Mouse (Mus musculus): ENCODE data around the gene Cfap20. TPM values are rescaled to one million over a fixed set of nuclear protein-coding genes. Genes with fewer than 3 reads are reported as not detected.

The Cfap20 gene
- polyA plus RNA-seq, 2 experiments: 30.1 to 34.8 TPM

DNA sequence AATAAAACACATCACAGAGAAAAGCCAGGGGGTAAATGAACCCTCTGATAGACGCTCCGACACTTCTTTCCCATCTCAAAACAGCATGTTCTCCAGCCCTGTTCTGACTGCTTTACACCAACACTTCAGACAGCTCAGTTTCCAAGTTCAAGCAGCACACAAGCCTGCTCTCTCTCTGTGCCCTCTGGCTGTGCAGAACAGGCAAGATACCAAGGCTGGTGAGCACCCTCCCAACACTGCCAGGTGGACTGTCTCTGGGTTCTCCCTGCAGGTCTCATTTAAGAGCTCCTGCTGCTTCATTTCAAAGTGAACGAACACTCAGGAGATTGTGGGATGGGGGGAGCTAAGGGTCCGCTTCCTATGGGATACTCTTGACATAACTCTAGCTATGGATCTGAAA is 1.5 kb downstream of the Cfap20 start:
- H3K4me2 ChIP-seq (ENCODE audit: low read depth): peak overlapping the region; percentile 97
- DNase-seq (ENCODE audit: low read depth in 3 of 3, low spot score in 3 of 3): no peak
- WGBS (ENCODE audit: insufficient replicate concordance): 78% methylated on average over 4 of the region's 4 CpGs
- no peaks in the 10 kb centered on the region for H3K36me3 ChIP-seq (replicated peaks; ENCODE audit: control insufficient read depth, insufficient read depth, low read depth)
- ATAC-seq (ENCODE audit: insufficient read depth): no peak
- peak overlapping the region; percentile 72 for H3K9ac ChIP-seq (replicated peaks)
- H3K4me1 ChIP-seq (replicated peaks; ENCODE audit: control insufficient read depth in 2 of 2, insufficient read depth in 2 of 2, low read length in 1 of 2): peaks cover 18 to 31% of the 10 kb centered on the region in 2 experiments
- TF ChIP-seq CTCF (IDR thresholded peaks at IDR 0.05; ENCODE audit: low read depth) (no peak), EP300 (IDR thresholded peaks at IDR 0.05; ENCODE audit: low read depth) (no peak)
- no peaks in the 10 kb centered on the region for H3K27me3 ChIP-seq (ENCODE audit: control insufficient read depth, insufficient read depth, low read length)
- H3K27ac ChIP-seq: no peak overlapping the region
- H3K9me3 ChIP-seq (ENCODE audit: control insufficient read depth, low read length): no peaks in the 10 kb centered on the region
- peak overlapping the region; percentile 74 to 89; a peak in 3 of 4 replicates for H3K4me3 ChIP-seq (ENCODE audit: insufficient read depth in 1 of 2, low read depth in 2 of 2, low read length in 2 of 2)

DNA sequence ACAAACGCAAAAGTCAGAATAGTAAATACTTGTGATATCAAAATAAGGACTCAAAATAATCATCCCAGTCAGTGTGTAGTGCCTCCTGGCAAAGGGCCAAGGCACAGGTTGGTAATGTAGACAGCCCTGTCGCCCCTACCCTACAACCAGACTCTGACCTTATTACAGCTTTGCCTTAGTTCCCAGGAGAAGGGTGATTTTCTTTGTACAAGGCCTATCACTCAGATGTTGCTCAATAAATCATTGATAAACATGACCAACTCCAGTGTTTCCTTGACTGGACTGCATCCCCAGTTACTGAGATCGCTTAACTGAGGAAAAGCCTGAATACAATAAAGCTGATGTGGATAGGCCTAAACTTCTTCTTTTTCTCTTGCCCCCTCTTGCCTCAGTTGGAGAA is 2.2 kb downstream of the Cfap20 start:
- no peaks in the 10 kb centered on the region for H3K36me3 ChIP-seq (replicated peaks; ENCODE audit: control insufficient read depth, insufficient read depth, low read depth)
- peaks cover 22 to 38% of the 10 kb centered on the region in 2 experiments for H3K4me1 ChIP-seq (replicated peaks; ENCODE audit: control insufficient read depth in 2 of 2, insufficient read depth in 2 of 2, low read length in 1 of 2)
- H3K9me3 ChIP-seq (ENCODE audit: control insufficient read depth, low read length): no peaks in the 10 kb centered on the region
- WGBS (ENCODE audit: insufficient replicate concordance): 65% methylated on average over 3 of the region's 3 CpGs
- no peak for TF ChIP-seq EP300 (IDR thresholded peaks at IDR 0.05; ENCODE audit: low read depth)
- TF ChIP-seq CTCF (IDR thresholded peaks at IDR 0.05; ENCODE audit: low read depth): no peak
- H3K9ac ChIP-seq (replicated peaks): no peak overlapping the region
- ATAC-seq (ENCODE audit: insufficient read depth): no peak
- no peak for DNase-seq (ENCODE audit: low read depth in 3 of 3, low spot score in 3 of 3)
- H3K4me3 ChIP-seq (ENCODE audit: insufficient read depth in 1 of 2, low read depth in 2 of 2, low read length in 2 of 2): no peak overlapping the region
- H3K4me2 ChIP-seq (ENCODE audit: low read depth): peak overlapping the region; percentile 97
- no peaks in the 10 kb centered on the region for H3K27me3 ChIP-seq (ENCODE audit: control insufficient read depth, insufficient read depth, low read length)
- H3K27ac ChIP-seq: no peak overlapping the region

DNA sequence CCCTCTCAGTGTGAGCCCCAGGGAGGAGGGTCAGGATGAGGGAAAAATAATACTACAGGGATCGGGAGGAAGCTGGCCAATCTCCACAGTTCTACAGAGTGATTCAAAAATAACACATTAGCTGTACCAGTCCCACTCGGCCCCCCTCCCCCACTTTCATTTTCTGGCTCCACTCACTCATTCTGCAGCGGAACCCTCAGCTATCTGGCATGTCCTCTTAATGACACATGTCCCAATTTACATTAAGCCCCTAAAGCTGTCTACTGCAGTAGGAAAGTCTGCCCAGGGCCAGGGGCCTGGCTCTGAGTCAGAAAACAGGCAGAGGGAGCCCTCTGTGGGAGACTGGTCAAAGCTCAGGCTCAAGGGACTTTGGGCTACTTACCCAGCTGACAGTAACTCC is 4.7 kb downstream of the Cfap20 start:
- ATAC-seq (ENCODE audit: insufficient read depth) (no peak), DNase-seq (ENCODE audit: low read depth in 3 of 3, low spot score in 3 of 3) (no peak)
- Histone ChIP-seq H3K4me3 (ENCODE audit: insufficient read depth in 1 of 2, low read depth in 2 of 2, low read length in 2 of 2) (no peak overlapping the region), H3K9ac (replicated peaks) (no peak overlapping the region), H3K9me3 (ENCODE audit: control insufficient read depth, low read length) (no peaks in the 10 kb centered on the region), H3K27me3 (ENCODE audit: control insufficient read depth, insufficient read depth, low read length) (no peaks in the 10 kb centered on the region), H3K4me1 (replicated peaks; ENCODE audit: control insufficient read depth in 2 of 2, insufficient read depth in 2 of 2, low read length in 1 of 2) (peaks cover 23 to 47% of the 10 kb centered on the region in 2 experiments), H3K4me2 (ENCODE audit: low read depth) (no peak overlapping the region), H3K27ac (no peak overlapping the region), H3K36me3 (replicated peaks; ENCODE audit: control insufficient read depth, insufficient read depth, low read depth) (no peaks in the 10 kb centered on the region)
- TF ChIP-seq EP300 (IDR thresholded peaks at IDR 0.05; ENCODE audit: low read depth): no peak
- peak; percentile 37 for TF ChIP-seq CTCF (IDR thresholded peaks at IDR 0.05; ENCODE audit: low read depth)
- 54% methylated on average over 3 of the region's 3 CpGs for WGBS (ENCODE audit: insufficient replicate concordance)

DNA sequence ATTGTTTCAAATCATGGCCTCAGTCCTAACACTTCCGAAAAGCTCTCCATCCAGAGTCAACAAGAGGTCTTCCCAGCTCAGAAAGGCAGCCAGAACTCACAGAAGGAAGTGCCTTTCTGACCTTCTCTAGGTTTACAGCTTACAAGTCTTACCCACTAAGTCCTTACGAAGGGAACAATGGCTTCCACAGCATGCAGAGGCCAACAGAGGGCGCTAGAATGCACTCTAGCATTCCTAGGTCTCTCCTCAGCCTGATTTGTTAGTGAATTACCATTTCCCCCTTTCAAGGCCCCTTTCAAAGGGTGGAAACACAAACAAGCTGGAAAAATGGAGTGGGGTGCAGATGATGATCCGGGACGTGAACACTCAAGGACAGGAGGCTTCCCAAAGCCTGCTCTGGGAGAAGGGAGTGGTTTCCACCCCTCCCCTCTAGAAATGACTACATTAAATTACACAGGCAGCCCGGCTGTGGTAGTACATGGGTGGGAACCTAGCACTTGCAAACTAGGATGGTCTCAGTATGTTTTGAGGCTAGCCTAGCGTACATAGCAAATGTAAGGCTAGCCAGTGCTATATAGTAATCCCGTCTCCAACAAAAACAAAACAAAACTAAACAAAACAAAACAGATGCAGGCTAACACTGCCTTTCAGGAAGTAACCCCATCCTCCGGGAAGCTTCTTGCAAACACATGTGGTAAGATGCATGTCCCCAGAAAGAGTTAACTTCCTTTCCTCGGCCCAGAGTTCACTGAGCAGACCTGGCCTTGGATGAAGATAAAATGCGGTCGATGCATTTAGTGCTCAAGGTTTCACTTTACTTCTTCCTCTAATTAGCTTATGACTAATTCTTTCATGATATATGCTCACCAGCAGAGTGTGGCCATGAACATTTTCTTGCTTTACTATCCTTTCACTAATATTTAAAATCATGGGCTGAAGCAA is 6.8 kb downstream of the Cfap20 start:
- DNase-seq (ENCODE audit: low read depth in 3 of 3, low spot score in 3 of 3) (peak; percentile 49 to 61 (median 55)), ATAC-seq (ENCODE audit: insufficient read depth) (no peak; the same call in 1 of the 2 replicates)
- Histone ChIP-seq H3K27me3 (ENCODE audit: control insufficient read depth, insufficient read depth, low read length) (no peaks in the 10 kb centered on the region), H3K36me3 (replicated peaks; ENCODE audit: control insufficient read depth, insufficient read depth, low read depth) (no peaks in the 10 kb centered on the region), H3K9me3 (ENCODE audit: control insufficient read depth, low read length) (no peaks in the 10 kb centered on the region), H3K27ac (no peak overlapping the region), H3K4me1 (replicated peaks; ENCODE audit: control insufficient read depth in 2 of 2, insufficient read depth in 2 of 2, low read length in 1 of 2) (peaks cover 11 to 38% of the 10 kb centered on the region in 2 experiments), H3K4me3 (ENCODE audit: insufficient read depth in 1 of 2, low read depth in 2 of 2, low read length in 2 of 2) (no peak overlapping the region), H3K9ac (replicated peaks) (no peak overlapping the region), H3K4me2 (ENCODE audit: low read depth) (peak overlapping the region; percentile 45)
- TF ChIP-seq CTCF (IDR thresholded peaks at IDR 0.05; ENCODE audit: low read depth) (peak; percentile 90), EP300 (IDR thresholded peaks at IDR 0.05; ENCODE audit: low read depth) (no peak)
- 19% methylated on average over 12 of the region's 12 CpGs for WGBS (ENCODE audit: insufficient replicate concordance)

GRCm38 (mm10) chr8:95426781-95427281 is 7.8 kb downstream of the Cfap20 start:
- peaks cover 3% of the 10 kb centered on the region for H3K36me3 ChIP-seq (replicated peaks; ENCODE audit: control insufficient read depth, insufficient read depth, low read depth)
- H3K9ac ChIP-seq (replicated peaks): no peak overlapping the region
- TF ChIP-seq EP300 (IDR thresholded peaks at IDR 0.05; ENCODE audit: low read depth): no peak
- no peak for TF ChIP-seq CTCF (IDR thresholded peaks at IDR 0.05; ENCODE audit: low read depth)
- H3K4me2 ChIP-seq (ENCODE audit: low read depth): no peak overlapping the region
- DNase-seq (ENCODE audit: low read depth in 3 of 3, low spot score in 3 of 3) (no peak), ATAC-seq (ENCODE audit: insufficient read depth) (no peak)
- H3K4me1 ChIP-seq (replicated peaks; ENCODE audit: control insufficient read depth in 2 of 2, insufficient read depth in 2 of 2, low read length in 1 of 2): peaks cover 11 to 35% of the 10 kb centered on the region in 2 experiments
- no peaks in the 10 kb centered on the region for H3K9me3 ChIP-seq (ENCODE audit: control insufficient read depth, low read length)
- WGBS (ENCODE audit: insufficient replicate concordance): 67% methylated on average over 2 of the region's 2 CpGs
- H3K27ac ChIP-seq: no peak overlapping the region
- no peak overlapping the region for H3K4me3 ChIP-seq (ENCODE audit: insufficient read depth in 1 of 2, low read depth in 2 of 2, low read length in 2 of 2)
- no peaks in the 10 kb centered on the region for H3K27me3 ChIP-seq (ENCODE audit: control insufficient read depth, insufficient read depth, low read length)

Data from liver, embryonic 14.5 days (tissue).